Mouse (Mus musculus): ENCODE measurements around the gene Ms4a15. TPM values are rescaled to one million over a fixed set of nuclear protein-coding genes. Genes with fewer than 3 reads are reported as not detected.

Ms4a15 gene
- total and polyA plus RNA-seq, 3 experiments: not detected

- DNase-seq (ENCODE audit: low read depth, low spot score): no peak
Observed at GRCm38 (mm10) chr19:10988563-10988962, 4.5 kb downstream of the Ms4a15 start.

DNA sequence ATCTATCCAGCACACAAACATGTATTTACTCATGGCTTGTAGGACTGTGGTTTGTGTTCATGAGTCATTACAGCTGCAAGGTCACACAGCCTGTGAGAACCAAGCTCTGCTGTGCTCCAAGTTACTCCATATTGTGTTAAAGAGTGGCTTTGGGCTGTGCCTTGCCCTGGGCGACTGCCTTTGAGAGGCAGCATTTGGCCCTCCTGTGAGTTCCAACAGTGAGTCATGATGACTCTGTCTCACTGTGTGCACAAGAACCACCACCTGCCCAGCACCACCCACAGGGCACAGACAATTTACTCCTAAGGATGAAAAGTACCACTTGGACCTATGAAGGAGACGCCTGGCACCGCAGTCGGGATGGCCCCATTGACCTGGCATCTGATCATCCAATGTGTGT is 7.2 kb downstream of the Ms4a15 start:
- TF ChIP-seq POLR2AphosphoS2 (IDR thresholded peaks at IDR 0.05; ENCODE audit: low read length) (no peak), SIN3A (IDR thresholded peaks at IDR 0.05; ENCODE audit: low read length) (no peak), ZNF384 (IDR thresholded peaks at IDR 0.05; ENCODE audit: low read depth, low read length) (no peak), MYC (IDR thresholded peaks at IDR 0.05; ENCODE audit: low read depth, low read length) (no peak), E2F4 (IDR thresholded peaks at IDR 0.05; ENCODE audit: borderline replicate concordance, low read depth, low read length) (no peak), MAX (IDR thresholded peaks at IDR 0.05; ENCODE audit: low read length) (no peak), KAT2A (conservative IDR thresholded peaks at IDR 0.05; ENCODE audit: low read depth, low read length) (no peak), MAZ (IDR thresholded peaks at IDR 0.05; ENCODE audit: low read depth, low read length) (no peak), MXI1 (IDR thresholded peaks at IDR 0.05; ENCODE audit: low read depth, low read length) (no peak), BHLHE40 (IDR thresholded peaks at IDR 0.05; ENCODE audit: borderline replicate concordance, low read depth, low read length) (no peak), MYB (IDR thresholded peaks at IDR 0.05; ENCODE audit: low read depth, low read length) (no peak), GATA1 (IDR thresholded peaks at IDR 0.05; ENCODE audit: low read depth, low read length) (no peak), MEF2A (IDR thresholded peaks at IDR 0.05; ENCODE audit: extremely low read depth, insufficient replicate concordance, low read depth, low read length, poor library complexity, severe bottlenecking) (no peak), ELF1 (IDR thresholded peaks at IDR 0.05; ENCODE audit: low read depth, low read length) (no peak), ZKSCAN1 (IDR thresholded peaks at IDR 0.05; ENCODE audit: low read depth, low read length) (no peak), RCOR1 (IDR thresholded peaks at IDR 0.05; ENCODE audit: low read depth, low read length) (no peak), EP300 (IDR thresholded peaks at IDR 0.05; ENCODE audit: low read depth in 1 of 2, low read length in 2 of 2) (no peak), HCFC1 (IDR thresholded peaks at IDR 0.05; ENCODE audit: low read depth, low read length) (no peak), POLR2A (IDR thresholded peaks at IDR 0.05; ENCODE audit: control insufficient read depth in 1 of 2, insufficient read depth in 1 of 2, low read depth in 1 of 2, low read length in 2 of 2, poor library complexity in 1 of 2) (no peak), ZMIZ1 (IDR thresholded peaks at IDR 0.05; ENCODE audit: low read depth, low read length) (no peak)
- H3K9me3 ChIP-seq (replicated peaks; ENCODE audit: insufficient read depth, low read length): no peaks in the 10 kb centered on the region
- no peaks in the 10 kb centered on the region for H3K79me2 ChIP-seq (ENCODE audit: control insufficient read depth, insufficient read depth, low read length, poor library complexity)
- peaks cover 5 to 8% of the 10 kb centered on the region in 2 experiments for H3K27me3 ChIP-seq (ENCODE audit: control insufficient read depth in 1 of 2, insufficient read depth in 2 of 2, low read length in 2 of 2)
- H3K4me1 ChIP-seq (ENCODE audit: control insufficient read depth in 1 of 2, insufficient read depth in 2 of 2, low read length in 2 of 2): no peaks in the 10 kb centered on the region
- DNase-seq (ENCODE audit: low read depth, low spot score): no peak
- H3K27ac ChIP-seq (ENCODE audit: control insufficient read depth, low read depth, low read length): no peak overlapping the region
- H3K4me3 ChIP-seq (ENCODE audit: control insufficient read depth in 1 of 2, insufficient read depth in 1 of 2, low read depth in 2 of 2, low read length in 2 of 2): no peak overlapping the region
- no peak overlapping the region for H3K9ac ChIP-seq (ENCODE audit: control insufficient read depth, low read depth, low read length, poor library complexity, severe bottlenecking)
- H3K36me3 ChIP-seq (ENCODE audit: control insufficient read depth in 1 of 2, insufficient read depth in 2 of 2, low read length in 2 of 2): no peaks in the 10 kb centered on the region

More at GRCm38 (mm10) chr19:10988563-10988962, 4.5 kb downstream of the Ms4a15 start:
- Histone ChIP-seq H3K27me3 (ENCODE audit: control insufficient read depth in 1 of 2, insufficient read depth in 2 of 2, low read length in 2 of 2) (peaks cover 6 to 8% of the 10 kb centered on the region in 2 experiments), H3K4me3 (ENCODE audit: control insufficient read depth in 1 of 2, insufficient read depth in 1 of 2, low read depth in 2 of 2, low read length in 2 of 2) (no peak overlapping the region), H3K9ac (ENCODE audit: control insufficient read depth, low read depth, low read length, poor library complexity, severe bottlenecking) (no peak overlapping the region), H3K9me3 (replicated peaks; ENCODE audit: insufficient read depth, low read length) (no peaks in the 10 kb centered on the region), H3K36me3 (ENCODE audit: control insufficient read depth in 1 of 2, insufficient read depth in 2 of 2, low read length in 2 of 2) (no peaks in the 10 kb centered on the region), H3K27ac (ENCODE audit: control insufficient read depth, low read depth, low read length) (no peak overlapping the region), H3K79me2 (ENCODE audit: control insufficient read depth, insufficient read depth, low read length, poor library complexity) (no peaks in the 10 kb centered on the region), H3K4me1 (ENCODE audit: control insufficient read depth in 1 of 2, insufficient read depth in 2 of 2, low read length in 2 of 2) (no peaks in the 10 kb centered on the region)
- no peak for TF ChIP-seq ETS1 (IDR thresholded peaks at IDR 0.05; ENCODE audit: low read depth, low read length)
- no peak for TF ChIP-seq TBP (IDR thresholded peaks at IDR 0.05; ENCODE audit: low read depth, low read length)
- no peak for TF ChIP-seq JUND (IDR thresholded peaks at IDR 0.05; ENCODE audit: low read depth, low read length)
- TF ChIP-seq NELFE (IDR thresholded peaks at IDR 0.05; ENCODE audit: low read depth, low read length): no peak
- TF ChIP-seq UBTF (IDR thresholded peaks at IDR 0.05; ENCODE audit: borderline replicate concordance, insufficient read depth, low read depth, low read length): no peak
